Mouse (Mus musculus) ovary, adult 18-20 months (tissue): ENCODE measurements around the gene Dytn.

ENCODE experiments used
- DNase-seq: peaks from one replicate; pipeline ENCODE4 v3.0.0; 2022; ENCODE audit warnings: low spot score, mixed read lengths

Dytn gene

GRCm38 (mm10) chr1:63576803-63577202 lies 109.9 kb downstream of the Dytn start:
- DNase-seq = no peak

- DNase-seq = no peak
Measured at GRCm38 (mm10) chr1:63573864-63574611, 112.7 kb downstream of the Dytn start.

- no peak for DNase-seq
Measured at GRCm38 (mm10) chr1:63573432-63573831, 113.3 kb downstream of the Dytn start.
